Mouse (Mus musculus): Measurements from ENCODE around the gene Add3. TPM values are rescaled to one million over a fixed set of nuclear protein-coding genes. Genes with fewer than 3 reads are reported as not detected.

Gene Add3
- total and polyA plus RNA-seq, 3 experiments = 10.9 to 89.2 (median 81.6) TPM

DNA sequence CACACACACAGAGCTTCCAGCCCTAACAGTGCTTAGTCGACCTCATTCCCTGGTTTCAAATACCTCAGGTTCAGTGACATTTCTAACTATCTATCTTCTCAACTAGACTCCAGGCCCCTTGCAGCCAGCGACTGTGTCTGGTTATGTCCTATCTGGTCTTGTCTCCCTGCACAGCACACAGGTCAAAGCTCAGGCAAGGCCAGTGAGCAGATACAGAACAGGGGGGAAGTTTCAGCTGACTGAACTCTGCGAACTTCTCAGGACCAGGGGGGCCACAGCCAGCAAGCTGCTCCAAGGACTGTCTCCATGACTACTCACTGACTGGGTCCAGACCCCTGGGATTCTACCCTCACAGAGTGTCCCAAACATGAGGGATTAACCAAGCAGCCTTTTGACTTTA, 135.0 kb downstream of the Add3 start:
- Histone ChIP-seq H3K4me3 (ENCODE audit: low read depth, low read length) (no peak overlapping the region), H3K9me3 (replicated peaks) (no peaks in the 10 kb centered on the region), H3K27me3 (ENCODE audit: insufficient read depth, low read length) (peaks cover 58% of the 10 kb centered on the region), H3K36me3 (replicated peaks) (no peaks in the 10 kb centered on the region), H3K4me1 (ENCODE audit: insufficient read depth, low read depth, low read length) (peaks cover 11% of the 10 kb centered on the region)
- ATAC-seq (ENCODE audit: extremely low read depth, insufficient number of reproducible peaks, low FRiP score, poor library complexity, severe bottlenecking) (no peak), DNase-seq (ENCODE audit: low spot score) (no peak)
- TF ChIP-seq POLR2AphosphoS5 (IDR thresholded peaks at IDR 0.05; ENCODE audit: insufficient replicate concordance, low read depth, low read length) (no peak), GATA1 (IDR thresholded peaks at IDR 0.05; ENCODE audit: borderline replicate concordance, low read length) (no peak), GATA2 (IDR thresholded peaks at IDR 0.05; ENCODE audit: borderline replicate concordance, low read depth, low read length) (no peak), CTCF (IDR thresholded peaks at IDR 0.05; ENCODE audit: low read depth, low read length) (no peak), TAL1 (conservative IDR thresholded peaks at IDR 0.05; ENCODE audit: low read depth, low read length) (no peak)

DNA sequence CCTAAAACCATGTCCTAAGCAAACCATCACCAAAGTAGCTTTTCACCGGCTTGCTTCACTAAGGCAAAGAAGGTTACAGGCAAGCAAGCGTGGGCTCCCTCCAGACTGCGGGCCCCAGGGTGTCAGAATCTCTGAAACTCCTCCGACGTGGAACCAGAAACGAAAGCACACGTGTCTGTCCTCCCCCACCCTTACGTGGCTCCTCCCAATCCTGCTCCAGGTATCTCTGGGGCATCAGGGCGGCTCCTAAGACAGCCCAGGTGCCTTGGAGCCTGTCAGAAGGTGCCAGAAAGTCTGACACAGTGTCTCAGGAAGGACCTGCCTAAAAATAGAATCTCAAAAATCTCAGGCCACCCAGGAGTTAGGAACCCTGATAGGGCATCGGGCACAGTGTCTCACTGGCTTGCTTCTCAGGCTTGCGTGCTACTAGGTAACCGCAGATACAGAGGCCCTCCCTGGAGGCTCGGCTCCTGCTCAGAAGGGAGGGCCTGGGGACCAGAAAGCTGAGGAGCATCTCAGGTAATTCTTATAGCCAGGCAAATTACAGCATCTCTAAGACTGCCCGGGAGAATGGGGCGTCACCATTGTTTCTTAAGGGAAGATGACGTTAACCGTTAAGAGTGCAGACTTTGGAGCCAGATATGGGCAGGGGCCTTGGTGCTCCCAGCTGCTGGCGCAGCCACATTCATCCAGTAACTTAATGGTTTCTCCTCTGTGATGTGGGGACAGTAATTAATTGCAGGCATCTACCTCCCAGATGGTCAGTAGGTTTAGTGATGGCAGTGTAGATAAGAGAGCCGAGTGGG, 136.9 kb downstream of the Add3 start:
- H3K9me3 ChIP-seq (replicated peaks) = no peaks in the 10 kb centered on the region
- no peaks in the 10 kb centered on the region for H3K36me3 ChIP-seq (replicated peaks)
- DNase-seq (ENCODE audit: low spot score) (no peak), ATAC-seq (ENCODE audit: extremely low read depth, insufficient number of reproducible peaks, low FRiP score, poor library complexity, severe bottlenecking) (no peak)
- no peak for TF ChIP-seq CTCF (IDR thresholded peaks at IDR 0.05; ENCODE audit: low read depth, low read length)
- no peak for TF ChIP-seq TAL1 (conservative IDR thresholded peaks at IDR 0.05; ENCODE audit: low read depth, low read length)
- TF ChIP-seq GATA2 (IDR thresholded peaks at IDR 0.05; ENCODE audit: borderline replicate concordance, low read depth, low read length) = no peak
- TF ChIP-seq GATA1 (IDR thresholded peaks at IDR 0.05; ENCODE audit: borderline replicate concordance, low read length) = no peak
- no peak for TF ChIP-seq POLR2AphosphoS5 (IDR thresholded peaks at IDR 0.05; ENCODE audit: insufficient replicate concordance, low read depth, low read length)
- H3K4me1 ChIP-seq (ENCODE audit: insufficient read depth, low read depth, low read length) = peaks cover 16% of the 10 kb centered on the region
- no peak overlapping the region for H3K4me3 ChIP-seq (ENCODE audit: low read depth, low read length)
- peaks cover 60% of the 10 kb centered on the region for H3K27me3 ChIP-seq (ENCODE audit: insufficient read depth, low read length)

DNA sequence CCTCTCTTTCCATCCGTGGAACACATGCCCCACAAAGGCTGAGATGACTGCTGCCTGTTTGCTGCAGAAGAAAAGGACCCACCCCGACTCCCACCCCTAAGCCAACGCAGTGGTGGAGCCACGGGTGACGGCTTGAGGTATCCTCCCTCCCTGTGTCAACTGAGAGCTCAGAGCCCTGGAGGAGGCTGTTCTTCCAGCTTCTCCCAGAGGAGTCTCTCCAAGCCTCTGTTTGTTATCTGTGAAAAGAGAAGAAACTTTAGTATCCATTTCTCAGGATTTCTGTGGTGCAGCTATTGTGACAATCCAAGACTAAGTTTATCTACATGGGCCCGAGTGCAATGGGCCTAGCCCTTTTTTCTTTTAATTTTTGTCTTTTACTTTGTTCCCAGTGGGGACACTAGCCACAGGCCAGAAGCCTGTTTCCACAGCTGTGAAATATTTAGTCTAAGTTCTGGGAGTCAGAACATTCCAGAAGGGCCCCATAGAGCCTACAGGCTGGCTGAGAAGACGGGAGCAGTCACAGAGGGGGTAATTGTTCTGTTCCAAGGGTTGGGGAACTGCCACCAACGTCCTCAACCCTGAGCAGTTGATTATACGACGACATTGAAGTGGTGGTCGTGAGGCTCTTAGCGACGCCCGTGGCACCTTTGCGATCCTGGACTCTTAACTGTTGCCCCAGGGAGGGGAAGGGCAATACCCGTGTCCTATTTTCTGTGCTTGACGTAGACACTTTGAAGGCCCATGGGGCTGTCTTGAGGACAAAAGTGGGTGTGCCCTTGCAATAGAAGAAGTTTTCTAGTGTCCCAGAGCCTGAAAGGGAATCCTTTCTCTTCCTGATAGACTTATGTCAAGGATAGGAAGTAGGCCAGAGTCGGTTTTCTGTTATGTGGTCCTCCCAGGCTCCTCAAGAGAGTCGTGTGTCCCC, 138.5 kb downstream of the Add3 start:
- no peaks in the 10 kb centered on the region for H3K36me3 ChIP-seq (replicated peaks)
- H3K27me3 ChIP-seq (ENCODE audit: insufficient read depth, low read length) = peaks cover 58% of the 10 kb centered on the region
- H3K9me3 ChIP-seq (replicated peaks) = no peaks in the 10 kb centered on the region
- ATAC-seq (ENCODE audit: extremely low read depth, insufficient number of reproducible peaks, low FRiP score, poor library complexity, severe bottlenecking) (no peak), DNase-seq (ENCODE audit: low spot score) (no peak)
- H3K4me3 ChIP-seq (ENCODE audit: low read depth, low read length) = no peak overlapping the region
- peaks cover 16% of the 10 kb centered on the region for H3K4me1 ChIP-seq (ENCODE audit: insufficient read depth, low read depth, low read length)
- TF ChIP-seq TAL1 (conservative IDR thresholded peaks at IDR 0.05; ENCODE audit: low read depth, low read length) (no peak), GATA1 (IDR thresholded peaks at IDR 0.05; ENCODE audit: borderline replicate concordance, low read length) (no peak), CTCF (IDR thresholded peaks at IDR 0.05; ENCODE audit: low read depth, low read length) (no peak), POLR2AphosphoS5 (IDR thresholded peaks at IDR 0.05; ENCODE audit: insufficient replicate concordance, low read depth, low read length) (no peak), GATA2 (IDR thresholded peaks at IDR 0.05; ENCODE audit: borderline replicate concordance, low read depth, low read length) (no peak)

DNA sequence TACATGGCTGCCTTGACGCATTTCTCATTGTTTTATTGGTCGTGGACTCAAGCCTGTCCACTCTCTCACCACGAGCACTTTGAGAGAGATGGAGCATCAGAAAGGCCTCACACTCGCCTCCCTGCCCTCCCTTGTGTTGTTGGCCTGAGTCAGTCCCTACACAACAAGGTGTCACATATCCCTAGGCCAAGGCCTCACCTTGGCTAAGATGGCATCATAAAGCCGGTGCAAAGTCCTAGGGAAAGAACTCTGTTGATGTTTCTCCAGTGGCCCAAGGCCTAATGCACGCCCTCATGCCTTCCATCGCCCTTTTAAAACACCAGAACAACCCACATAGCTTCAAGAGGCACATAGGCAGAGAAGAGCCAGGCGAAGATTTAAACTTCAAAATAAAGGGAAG, 140.0 kb downstream of the Add3 start:
- no peak for ATAC-seq (ENCODE audit: extremely low read depth, insufficient number of reproducible peaks, low FRiP score, poor library complexity, severe bottlenecking)
- Histone ChIP-seq H3K4me3 (ENCODE audit: low read depth, low read length) (no peak overlapping the region), H3K27me3 (ENCODE audit: insufficient read depth, low read length) (peaks cover 60% of the 10 kb centered on the region), H3K9me3 (replicated peaks) (no peaks in the 10 kb centered on the region), H3K4me1 (ENCODE audit: insufficient read depth, low read depth, low read length) (peaks cover 23% of the 10 kb centered on the region), H3K36me3 (replicated peaks) (no peaks in the 10 kb centered on the region)
- TF ChIP-seq TAL1 (conservative IDR thresholded peaks at IDR 0.05; ENCODE audit: low read depth, low read length) (no peak), POLR2AphosphoS5 (IDR thresholded peaks at IDR 0.05; ENCODE audit: insufficient replicate concordance, low read depth, low read length) (no peak), GATA1 (IDR thresholded peaks at IDR 0.05; ENCODE audit: borderline replicate concordance, low read length) (no peak), CTCF (IDR thresholded peaks at IDR 0.05; ENCODE audit: low read depth, low read length) (no peak), GATA2 (IDR thresholded peaks at IDR 0.05; ENCODE audit: borderline replicate concordance, low read depth, low read length) (no peak)
- DNase-seq (ENCODE audit: low spot score) = no peak

DNA sequence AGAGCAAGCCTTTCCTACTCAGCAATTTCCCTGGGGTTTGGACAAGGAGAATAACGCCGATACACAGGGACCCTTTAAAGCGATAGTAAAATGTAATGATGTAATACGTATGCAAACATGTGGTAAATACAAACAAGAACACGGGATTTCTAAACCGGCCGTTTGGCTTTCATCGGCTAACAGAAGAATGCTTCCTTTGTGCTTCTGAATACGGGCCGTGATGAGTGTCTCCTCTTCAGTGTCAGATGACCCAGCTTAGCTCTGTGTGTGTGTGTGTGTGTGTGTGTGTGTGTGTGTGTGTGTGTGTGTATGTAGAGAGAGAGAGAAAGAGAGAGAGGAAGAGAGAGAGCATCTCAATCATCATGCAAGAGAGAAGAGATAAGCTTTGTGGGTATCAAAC, 142.3 kb downstream of the Add3 start:
- Histone ChIP-seq H3K36me3 (replicated peaks) (no peaks in the 10 kb centered on the region), H3K27me3 (ENCODE audit: insufficient read depth, low read length) (peaks cover 46% of the 10 kb centered on the region), H3K4me1 (ENCODE audit: insufficient read depth, low read depth, low read length) (peaks cover 25% of the 10 kb centered on the region), H3K9me3 (replicated peaks) (no peaks in the 10 kb centered on the region), H3K4me3 (ENCODE audit: low read depth, low read length) (no peak overlapping the region)
- DNase-seq (ENCODE audit: low spot score) (no peak), ATAC-seq (ENCODE audit: extremely low read depth, insufficient number of reproducible peaks, low FRiP score, poor library complexity, severe bottlenecking) (no peak)
- no peak for TF ChIP-seq POLR2AphosphoS5 (IDR thresholded peaks at IDR 0.05; ENCODE audit: insufficient replicate concordance, low read depth, low read length)
- TF ChIP-seq GATA1 (IDR thresholded peaks at IDR 0.05; ENCODE audit: borderline replicate concordance, low read length) = no peak
- TF ChIP-seq GATA2 (IDR thresholded peaks at IDR 0.05; ENCODE audit: borderline replicate concordance, low read depth, low read length) = no peak
- no peak for TF ChIP-seq CTCF (IDR thresholded peaks at IDR 0.05; ENCODE audit: low read depth, low read length)
- no peak for TF ChIP-seq TAL1 (conservative IDR thresholded peaks at IDR 0.05; ENCODE audit: low read depth, low read length)

DNA sequence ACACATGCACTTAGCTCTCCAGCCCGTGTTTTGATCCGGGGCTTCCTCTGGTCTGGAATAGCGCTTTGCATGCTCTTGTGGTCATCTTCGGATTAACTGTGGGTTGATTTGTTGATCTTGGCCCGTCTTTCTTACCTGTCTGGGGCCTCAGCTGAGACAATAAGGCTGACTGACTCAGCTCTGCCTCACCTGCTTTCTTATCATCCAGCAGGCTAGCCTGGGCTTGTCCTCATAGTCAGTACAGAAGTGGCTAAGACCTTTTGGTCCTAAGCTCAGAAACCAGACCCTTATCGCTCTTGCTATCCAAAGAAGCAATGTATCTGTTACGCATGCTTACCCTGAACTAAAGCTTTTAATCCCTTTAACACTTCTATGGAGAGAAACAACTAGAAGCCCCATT, 143.5 kb downstream of the Add3 start:
- peaks cover 25% of the 10 kb centered on the region for H3K4me1 ChIP-seq (ENCODE audit: insufficient read depth, low read depth, low read length)
- no peaks in the 10 kb centered on the region for H3K9me3 ChIP-seq (replicated peaks)
- no peak overlapping the region for H3K4me3 ChIP-seq (ENCODE audit: low read depth, low read length)
- TF ChIP-seq CTCF (IDR thresholded peaks at IDR 0.05; ENCODE audit: low read depth, low read length) = no peak
- no peak for TF ChIP-seq GATA2 (IDR thresholded peaks at IDR 0.05; ENCODE audit: borderline replicate concordance, low read depth, low read length)
- TF ChIP-seq GATA1 (IDR thresholded peaks at IDR 0.05; ENCODE audit: borderline replicate concordance, low read length) = no peak
- TF ChIP-seq POLR2AphosphoS5 (IDR thresholded peaks at IDR 0.05; ENCODE audit: insufficient replicate concordance, low read depth, low read length) = no peak
- no peak for TF ChIP-seq TAL1 (conservative IDR thresholded peaks at IDR 0.05; ENCODE audit: low read depth, low read length)
- H3K27me3 ChIP-seq (ENCODE audit: insufficient read depth, low read length) = peaks cover 49% of the 10 kb centered on the region
- no peaks in the 10 kb centered on the region for H3K36me3 ChIP-seq (replicated peaks)
- DNase-seq (ENCODE audit: low spot score) (no peak), ATAC-seq (ENCODE audit: extremely low read depth, insufficient number of reproducible peaks, low FRiP score, poor library complexity, severe bottlenecking) (no peak)
